Mouse (Mus musculus) adipocyte (in vitro differentiated cells): ENCODE data around the gene 2610001J05Rik.

Source experiments
- DNase-seq: peaks from one replicate; pipeline ENCODE4 v3.0.0-alpha.2; 2016; ENCODE audit warnings: low spot score

2610001J05Rik gene

GRCm38 (mm10) chr6:13835720-13836665 is 35.3 kb downstream of the 2610001J05Rik start:
- no peak for DNase-seq

GRCm38 (mm10) chr6:13832770-13833169 is 38.5 kb downstream of the 2610001J05Rik start:
- no peak for DNase-seq

DNA sequence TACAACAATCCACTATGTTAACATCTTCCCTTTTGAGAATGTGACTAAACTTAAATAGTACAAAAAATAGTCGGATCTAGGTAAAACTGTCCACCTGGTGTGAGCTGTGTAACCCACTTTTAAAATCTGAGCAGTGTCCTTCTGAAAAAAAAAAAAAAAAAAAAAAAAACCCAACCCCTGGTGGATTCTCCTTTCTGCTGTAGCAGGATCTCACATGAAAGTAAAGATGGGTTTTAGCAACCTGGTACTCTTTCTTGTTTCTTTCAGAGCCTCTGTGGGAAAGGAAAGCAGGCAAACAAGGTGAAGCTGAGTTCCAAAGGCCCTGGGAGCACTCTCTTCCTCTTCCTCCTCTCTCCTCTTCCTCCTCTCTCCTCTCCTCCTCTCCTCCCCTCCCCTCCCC is 42.4 kb downstream of the 2610001J05Rik start:
- DNase-seq: no peak
